Mouse (Mus musculus) liver, adult (tissue): ENCODE data around the gene Elof1.

Experiments used
- GATA4 ChIP-seq: IDR thresholded peaks from 2 replicates; pipeline ENCODE4 v1.6.1; 2014; ENCODE audit warnings: mild to moderate bottlenecking, low read length; ENCODE audit not compliant: insufficient replicate concordance

Gene Elof1

DNA sequence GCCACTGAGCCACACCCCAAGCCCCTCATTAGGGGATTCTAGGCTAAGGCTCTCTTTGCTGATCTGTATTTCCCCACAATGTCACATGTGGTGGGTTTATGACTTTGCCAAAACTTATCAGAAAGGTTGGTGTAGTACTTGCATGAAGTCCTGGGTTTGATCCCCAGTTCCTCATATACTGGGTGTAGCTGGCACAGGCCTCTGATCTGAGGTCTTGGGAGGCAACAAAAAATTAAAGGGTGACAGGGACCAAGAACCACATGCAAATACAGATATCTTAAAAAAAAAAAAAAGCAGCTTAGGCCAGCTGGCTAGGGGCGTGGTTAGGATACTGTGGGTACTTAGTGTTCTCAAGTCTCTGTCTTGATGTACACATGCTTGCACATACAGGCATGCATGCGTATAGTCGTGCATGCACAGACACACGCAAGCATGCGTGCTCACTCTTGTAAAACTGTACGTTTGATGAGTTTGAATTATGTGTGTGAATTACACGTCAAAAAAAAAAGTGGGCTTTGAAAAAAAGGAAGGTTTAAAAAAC is 6.2 kb upstream of the Elof1 start:
- no peak for TF ChIP-seq GATA4

- no peak for TF ChIP-seq GATA4
Observed at GRCm38 (mm10) chr9:22122005-22122404, 5.0 kb upstream of the Elof1 start.

- no peak for TF ChIP-seq GATA4
Observed at GRCm38 (mm10) chr9:22121545-22121944, 4.6 kb upstream of the Elof1 start.

DNA sequence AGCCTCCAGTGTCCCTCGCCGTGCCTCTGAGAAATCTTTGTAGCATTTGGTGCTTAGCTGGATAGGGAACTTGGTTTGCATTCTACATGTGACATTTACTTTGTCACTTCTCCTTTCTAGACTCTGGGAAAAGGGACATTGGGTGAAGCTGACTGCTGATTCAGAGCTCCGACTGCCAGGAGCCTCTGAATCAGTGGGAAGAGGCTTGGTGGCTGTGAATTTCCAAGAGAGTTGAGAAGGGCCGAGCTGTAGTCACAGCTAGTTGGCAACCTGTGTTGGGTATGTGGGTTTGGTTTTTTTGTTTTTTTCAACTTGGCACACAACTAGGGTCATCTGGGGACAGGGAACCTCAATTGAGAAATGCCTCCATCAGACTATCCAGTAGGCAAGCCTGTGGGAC is 2.6 kb upstream of the Elof1 start:
- TF ChIP-seq GATA4 = no peak

- no peak for TF ChIP-seq GATA4
Observed at GRCm38 (mm10) chr9:22117754-22118456, 933 bp upstream of the Elof1 start.

GRCm38 (mm10) chr9:22116086-22116485 is 886 bp downstream of the Elof1 start:
- TF ChIP-seq GATA4 = no peak

GRCm38 (mm10) chr9:22115635-22116034 is 1.3 kb downstream of the Elof1 start:
- TF ChIP-seq GATA4 = no peak

GRCm38 (mm10) chr9:22108194-22108593 is 8.8 kb downstream of the Elof1 start:
- no peak for TF ChIP-seq GATA4

DNA sequence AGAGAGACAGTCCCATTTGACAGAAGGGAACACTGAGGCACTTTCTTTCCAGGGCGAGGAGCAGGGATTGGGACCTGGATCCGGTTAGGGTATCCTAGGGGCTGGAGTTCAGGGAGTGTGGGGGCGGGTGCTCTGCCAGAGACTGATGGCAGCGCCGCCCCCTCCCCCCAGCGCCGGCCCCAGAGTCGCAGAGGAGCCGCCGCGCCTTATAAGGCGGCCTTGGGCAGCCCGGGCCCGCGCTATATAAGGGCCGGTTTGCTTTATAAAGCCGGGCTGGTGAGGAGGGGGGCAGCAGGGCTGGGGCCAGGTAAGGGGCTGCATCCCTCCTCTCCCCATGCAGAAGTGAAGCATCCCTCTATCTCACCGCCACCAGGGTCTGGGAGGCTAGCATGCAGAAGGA is 17.1 kb downstream of the Elof1 start:
- no peak for TF ChIP-seq GATA4

- TF ChIP-seq GATA4 = no peak
Observed at GRCm38 (mm10) chr9:22098993-22099696, 17.8 kb downstream of the Elof1 start, which contains the start of gene Cnn1. Gene Cnn1, plus strand, starts transcription at chr9:22099216.

- TF ChIP-seq GATA4 = no peak
Observed at GRCm38 (mm10) chr9:22095854-22096307, 21.1 kb downstream of the Elof1 start.

- no peak for TF ChIP-seq GATA4
Observed at GRCm38 (mm10) chr9:22092746-22093145, 24.2 kb downstream of the Elof1 start.

- no peak for TF ChIP-seq GATA4
Observed at GRCm38 (mm10) chr9:22089986-22090385, 27.0 kb downstream of the Elof1 start.

- TF ChIP-seq GATA4 = no peak
Observed at GRCm38 (mm10) chr9:22089281-22089680, 27.7 kb downstream of the Elof1 start.

GRCm38 (mm10) chr9:22087034-22087618 is 29.8 kb downstream of the Elof1 start:
- no peak for TF ChIP-seq GATA4

DNA sequence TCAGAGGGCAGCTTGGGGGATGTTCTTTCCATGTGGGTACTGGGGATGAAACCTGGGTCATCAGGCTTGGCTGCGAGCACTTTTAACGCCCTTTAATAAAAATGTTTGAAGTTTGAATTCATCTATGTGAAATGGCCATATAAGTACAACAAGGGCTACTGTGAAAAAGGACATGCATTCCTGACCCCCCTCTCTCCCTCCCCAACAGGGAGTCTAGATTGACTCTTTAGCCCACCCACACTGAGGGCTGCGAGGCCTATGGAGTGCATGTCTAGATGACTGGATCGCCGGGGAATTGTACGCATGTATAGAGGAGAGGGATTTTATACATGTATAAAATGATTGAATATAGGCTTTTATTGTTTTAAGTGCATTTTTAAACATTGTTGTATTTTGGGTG is 31.0 kb downstream of the Elof1 start:
- no peak for TF ChIP-seq GATA4

DNA sequence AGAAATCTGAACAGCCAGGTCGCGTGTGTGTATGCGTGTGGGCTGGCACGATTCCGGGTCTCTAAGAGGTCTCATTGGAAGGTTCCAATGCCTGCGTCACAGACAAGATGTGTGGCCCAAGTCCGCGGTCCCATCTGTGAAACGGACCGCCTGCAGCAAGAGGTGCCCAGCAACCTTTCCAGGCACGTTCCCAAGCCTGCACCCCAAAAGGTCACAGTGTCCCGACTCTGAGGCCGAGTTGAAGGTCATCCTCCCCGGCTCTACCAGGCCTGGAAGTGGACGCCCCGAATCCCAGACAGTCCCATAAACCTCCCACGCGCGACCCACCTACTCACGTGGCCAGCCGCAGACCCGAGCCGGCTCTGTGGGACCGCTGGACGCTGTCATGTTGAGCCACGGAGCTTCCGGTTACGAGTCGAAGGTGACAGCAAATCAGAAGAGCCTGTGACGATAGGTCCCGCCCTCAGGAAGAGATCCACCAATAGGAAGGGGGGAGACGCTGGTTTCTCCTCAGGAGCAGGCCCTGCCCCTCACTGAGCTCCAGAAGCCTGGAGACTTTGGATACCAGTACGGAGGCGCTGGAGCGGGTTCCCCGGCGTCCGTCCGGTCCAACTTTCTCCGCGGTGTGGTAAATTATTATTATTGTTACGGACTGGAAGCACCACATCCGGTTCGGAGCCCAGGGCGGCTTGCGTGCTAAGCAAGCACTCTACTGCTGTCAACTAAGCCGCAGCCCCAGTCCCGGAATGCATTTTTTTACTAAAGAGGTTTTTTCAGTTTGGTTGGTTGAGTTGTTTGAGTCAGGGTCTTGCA is 31.7 kb downstream of the Elof1 start, which contains the start of gene Ecsit:
Gene Ecsit, minus strand, starts transcription at position 417 of the 813 bp plus-strand sequence.
- no peak for TF ChIP-seq GATA4
